22 mouse cellular contexts compared by ENCODE assay signal in the genomic region with DNA sequence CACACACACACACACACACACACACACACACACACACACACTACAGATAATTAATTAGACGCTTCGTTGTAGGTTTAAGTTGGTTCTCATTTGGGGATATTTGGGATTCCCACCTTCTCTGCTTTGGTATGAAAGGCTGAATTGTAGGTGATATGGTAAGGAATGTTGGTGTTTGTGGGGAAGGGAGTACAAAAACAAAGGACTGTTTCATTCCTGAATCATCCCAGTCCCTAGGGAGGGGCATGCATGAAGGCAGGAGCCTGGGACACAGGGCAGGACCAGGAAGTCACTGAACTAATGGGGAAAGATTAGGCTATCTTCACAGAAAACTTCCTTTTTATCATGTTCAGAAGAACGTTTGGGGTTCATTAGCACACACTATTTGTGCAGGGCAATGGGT. TPM values are rescaled to one million over a fixed set of nuclear protein-coding genes. Genes with fewer than 3 reads are reported as not detected.
A peak's percentile ranks its signal among the peaks of the same experiment; 100 is the strongest.
DNase-seq lines count a peak whose midpoint lies in the region; ATAC-seq and TF ChIP-seq lines count a peak whose summit lies in the region.
"Had no signal": no experiment of that assay in that cellular context is flagged by ENCODE, and none has a peak within 500 bp of the region (broad histone marks: within the 10 kb centered on the region; RNA-seq: fewer than 3 reads in every experiment).

No protein-coding gene starts in this region.

- H3K36me3 ChIP-seq in liver, adult 2 months (ENCODE audit: control insufficient read depth, insufficient read depth, low read length) = no peaks in the 10 kb centered on the region
- H3K36me3 ChIP-seq in liver, embryonic 12.5 days = no peaks in the 10 kb centered on the region
- H3K36me3 ChIP-seq in limb, embryonic 10.5 days = no peaks in the 10 kb centered on the region
- H3K36me3 ChIP-seq: forebrain, embryonic 10.5 days; heart, embryonic 10.5 days; heart, embryonic 13.5 days had no signal

- no peak for ATAC-seq in liver, embryonic 12.5 days
- ATAC-seq: forebrain, embryonic 13.5 days; forebrain, embryonic 16.5 days had no signal

- no peak for DNase-seq in liver, adult 2 months (ENCODE audit: extremely low read depth, low read depth, low spot score)
- DNase-seq in 3T3-L1 (ENCODE audit: low read depth, low spot score) = peak; percentile 69
- DNase-seq in limb, embryonic 10.5 days (ENCODE audit: low spot score) = no peak
- DNase-seq in kidney, postnatal 25 days = no peak
- DNase-seq in spleen, adult 12 weeks (ENCODE audit: low spot score) = no peak
- DNase-seq: adrenal gland, adult 2 months; adrenal gland, postnatal 25 days; cerebellum, adult 11-12 months; cerebellum, adult 8-10 months; cerebellum, postnatal 10 days; gastrocnemius, postnatal 10 days; gastrocnemius, postnatal 36 days; heart, adult 2 months; heart, postnatal 14 days; heart, postnatal 4 days had no signal

- no peak overlapping the region for H3K9ac ChIP-seq in liver, adult 2 months (ENCODE audit: low read depth, low read length)
- no peak overlapping the region for H3K9ac ChIP-seq in liver, embryonic 12.5 days
- H3K9ac ChIP-seq: forebrain, embryonic 13.5 days; heart, embryonic 13.5 days; hindbrain, embryonic 14.5 days had no signal

- no peaks in the 10 kb centered on the region for H3K27me3 ChIP-seq in liver, adult 2 months (ENCODE audit: control insufficient read depth, insufficient read depth, low read length)
- no peaks in the 10 kb centered on the region for H3K27me3 ChIP-seq in liver, embryonic 12.5 days (replicated peaks)
- no peaks in the 10 kb centered on the region for H3K27me3 ChIP-seq in limb, embryonic 10.5 days (ENCODE audit: low read depth, poor library complexity, severe bottlenecking)
- H3K27me3 ChIP-seq: forebrain, embryonic 13.5 days; heart, embryonic 13.5 days had no signal

- 0 out of 2 replicates have a peak overlapping the region, but pooled peaks have one; percentile 12 for H3K27ac ChIP-seq in liver, adult 2 months (replicated peaks; ENCODE audit: insufficient read depth, low read depth, low read length)
- no peak overlapping the region for H3K27ac ChIP-seq in liver, embryonic 12.5 days
- H3K27ac ChIP-seq in limb, embryonic 10.5 days = 0 out of 2 replicates have a peak overlapping the region, but pooled peaks have one; percentile 6
- H3K27ac ChIP-seq: forebrain, embryonic 10.5 days; forebrain, embryonic 13.5 days; heart, adult 2 months; heart, embryonic 10.5 days; heart, embryonic 13.5 days; hindbrain, embryonic 14.5 days had no signal

- no peaks in the 10 kb centered on the region for H3K79me2 ChIP-seq in liver, adult 2 months (ENCODE audit: control insufficient read depth, insufficient read depth, low read length)

- WGBS in liver, adult 2 months = 61% methylated on average over 3 of the region's 3 CpGs
- WGBS in liver, embryonic 12.5 days (ENCODE audit: insufficient replicate concordance) = 54% methylated on average over 3 of the region's 3 CpGs
- 74% methylated on average over 3 of the region's 3 CpGs for WGBS in limb, embryonic 10.5 days

- H3K4me3 ChIP-seq in liver, adult 2 months (ENCODE audit: insufficient read depth, low read depth, low read length) = no peak overlapping the region
- no peak overlapping the region for H3K4me3 ChIP-seq in liver, embryonic 12.5 days
- H3K4me3 ChIP-seq in limb, embryonic 10.5 days = no peak overlapping the region
- H3K4me3 ChIP-seq: forebrain, embryonic 10.5 days; forebrain, embryonic 13.5 days; heart, adult 2 months; heart, embryonic 10.5 days; heart, embryonic 13.5 days had no signal

- H3K4me1 ChIP-seq in liver, adult 2 months (ENCODE audit: control insufficient read depth, insufficient read depth, low read length) = peaks cover 6% of the 10 kb centered on the region
- H3K4me1 ChIP-seq in liver, embryonic 12.5 days = no peaks in the 10 kb centered on the region
- H3K4me1 ChIP-seq in limb, embryonic 10.5 days = peaks cover 69% of the 10 kb centered on the region

- no peaks in the 10 kb centered on the region for H3K9me3 ChIP-seq in liver, embryonic 12.5 days (replicated peaks)
- no peaks in the 10 kb centered on the region for H3K9me3 ChIP-seq in limb, embryonic 10.5 days (replicated peaks)
- H3K9me3 ChIP-seq: forebrain, embryonic 10.5 days; forebrain, embryonic 13.5 days; heart, embryonic 10.5 days; heart, embryonic 13.5 days had no signal

- no peak for TF ChIP-seq POLR2A in liver, adult 2 months (IDR thresholded peaks at IDR 0.05; ENCODE audit: extremely low read depth, insufficient read depth, low read length)

- TF ChIP-seq CTCF in liver, adult 2 months (IDR thresholded peaks at IDR 0.05; ENCODE audit: low read depth, low read length) = no peak

- no peak overlapping the region for H3K4me2 ChIP-seq in liver, embryonic 12.5 days
- H3K4me2 ChIP-seq: forebrain, embryonic 13.5 days; heart, embryonic 13.5 days; hindbrain, embryonic 14.5 days had no signal

RNA-seq across cellular contexts. Expression of gene Spp1, which starts 31.6 kb away (rescaled TPM):
- 29.8 and 39.8 TPM in 2 replicates for total RNA-seq in liver, adult 2 months (2014; rRNA removed)
- 16.7 and 19.3 TPM in 2 replicates for polyA plus RNA-seq in liver, adult 2 months (2012; rRNA removed)
- 2.0 and 2.6 TPM in 2 replicates for polyA plus RNA-seq in liver, embryonic 12.5 days (2016; fragmentation: Nextera tagmentation; extraction: Ambion mirVana)
- 2.0 and 6.4 TPM in 2 replicates for polyA plus RNA-seq in limb, embryonic 10.5 days (2016; fragmentation: Nextera tagmentation; extraction: Ambion mirVana)

RNA-seq across cellular contexts. Expression of gene Pkd2, which starts 55.9 kb away (rescaled TPM):
- total RNA-seq in liver, adult 2 months (2014; rRNA removed) = 11.1 and 11.2 TPM in 2 replicates
- polyA plus RNA-seq in liver, adult 2 months (2012; rRNA removed) = 5.7 and 5.8 TPM in 2 replicates
- polyA plus RNA-seq in liver, embryonic 12.5 days (2016; fragmentation: Nextera tagmentation; extraction: Ambion mirVana) = 4.1 and 4.3 TPM in 2 replicates
- polyA plus RNA-seq in limb, embryonic 10.5 days (2016; fragmentation: Nextera tagmentation; extraction: Ambion mirVana) = 12.3 and 16.3 TPM in 2 replicates
